Mouse (Mus musculus) olfactory bulb, adult 2 months (tissue): ENCODE data around the gene E2f6.

Source experiments
- CTCF ChIP-seq: fragments of 200-500 bp; IDR thresholded peaks from 2 replicates; pipeline ENCODE4 v1.5.1; 2012; ENCODE audit warnings: low read depth, mild to moderate bottlenecking, low read length, moderate library complexity; ENCODE audit not compliant: insufficient read depth
- POLR2A ChIP-seq: fragments of 200-500 bp; IDR thresholded peaks from 2 replicates; pipeline ENCODE4 v1.6.1; 2012; ENCODE audit warnings: mild to moderate bottlenecking, low read depth, low read length, moderate library complexity; ENCODE audit not compliant: insufficient read depth

DNA sequence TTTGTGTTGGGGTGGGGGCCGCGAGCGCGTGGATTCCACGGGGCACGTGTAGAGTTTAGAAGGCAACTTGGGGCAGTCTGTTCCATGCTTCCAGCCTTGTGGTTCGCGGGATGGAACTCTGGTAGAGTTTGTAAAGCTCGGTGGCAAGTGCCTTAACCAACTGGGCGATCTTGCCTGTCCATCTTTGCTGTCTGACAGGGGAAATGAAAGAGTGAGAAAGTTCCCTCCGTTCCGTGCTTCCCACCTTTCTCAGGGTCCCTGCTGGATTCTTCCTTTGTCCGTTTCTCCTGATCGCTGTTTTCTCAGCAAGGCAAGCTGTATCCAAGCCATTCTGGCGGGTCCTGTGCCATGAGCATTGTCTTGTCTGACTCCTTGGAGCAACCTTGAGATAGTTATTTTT lies 714 bp downstream of the E2f6 start:
- TF ChIP-seq CTCF: no peak
- TF ChIP-seq POLR2A: no peak
